Mouse (Mus musculus) lung, postnatal 36 days (tissue): ENCODE measurements at regions not wholly inside any gene's neighbourhood (a gene's known extent, or its start where the extent isn't known, plus 50 kb on each side); places are given as distances from the start of the nearest gene placed in this dataset.

ENCODE experiments used
- DNase-seq: peaks from one replicate; pipeline ENCODE4 v3.0.0; 2022; ENCODE audit warnings: mixed read lengths

DNA sequence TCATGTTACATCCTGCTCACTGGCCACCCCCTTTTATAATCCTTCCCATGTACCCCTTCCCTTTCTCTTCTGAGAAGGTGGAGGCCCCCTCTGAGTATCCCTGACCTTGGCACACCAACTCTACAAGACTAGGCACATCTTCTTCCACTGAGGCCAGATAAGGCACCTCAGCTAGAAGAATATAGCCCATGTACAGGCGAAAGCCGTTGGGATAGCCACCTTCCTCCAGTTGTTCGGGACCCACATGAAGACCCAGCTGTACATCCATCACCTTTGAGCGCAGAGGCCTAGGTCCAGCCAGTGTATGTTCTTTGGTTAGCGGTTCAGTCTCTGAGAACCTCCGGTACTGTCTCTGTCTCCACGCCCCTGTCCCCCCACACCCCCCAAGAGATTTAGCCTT lies 189.9 kb downstream of the Spry2 start:
- no peak for DNase-seq

DNA sequence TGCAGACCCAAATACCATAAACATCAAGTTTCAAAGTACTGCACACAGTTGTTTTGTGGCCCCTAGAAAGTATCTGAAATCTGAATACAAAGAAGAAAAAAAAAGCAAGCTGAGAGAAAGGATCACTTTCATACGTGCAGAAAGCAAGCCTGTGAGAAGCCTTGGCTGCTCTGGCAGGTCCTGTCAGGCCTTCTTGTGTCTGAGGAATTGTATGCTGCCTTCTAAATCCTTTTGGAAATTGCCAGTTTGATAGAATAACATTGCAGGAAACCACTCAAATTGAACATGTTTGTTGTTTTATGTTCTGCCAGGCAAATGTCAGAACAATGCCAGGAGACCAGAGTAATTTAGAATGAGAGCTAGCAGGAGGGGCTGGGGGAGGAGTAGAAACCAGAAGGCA lies 198.0 kb downstream of the Spry2 start:
- no peak for DNase-seq

DNA sequence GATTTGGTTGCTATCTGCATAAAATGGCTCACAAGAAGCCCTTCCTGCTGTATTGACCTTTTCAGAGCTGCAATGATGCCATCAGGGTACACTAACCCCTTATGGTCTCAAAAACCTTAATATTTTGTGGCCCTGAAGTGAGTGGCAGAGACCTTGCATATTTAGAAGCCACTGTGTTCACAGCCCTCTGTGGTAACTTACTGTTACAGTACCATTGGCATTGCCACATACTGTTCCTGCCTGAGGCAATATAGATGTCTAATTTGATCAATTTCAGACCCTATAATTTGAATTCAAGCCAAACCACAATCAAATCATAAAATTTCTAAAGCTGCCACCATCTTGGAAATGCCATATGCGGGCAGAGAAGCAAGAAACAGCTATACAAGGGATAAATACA lies 198.5 kb downstream of the Spry2 start:
- no peak for DNase-seq

DNA sequence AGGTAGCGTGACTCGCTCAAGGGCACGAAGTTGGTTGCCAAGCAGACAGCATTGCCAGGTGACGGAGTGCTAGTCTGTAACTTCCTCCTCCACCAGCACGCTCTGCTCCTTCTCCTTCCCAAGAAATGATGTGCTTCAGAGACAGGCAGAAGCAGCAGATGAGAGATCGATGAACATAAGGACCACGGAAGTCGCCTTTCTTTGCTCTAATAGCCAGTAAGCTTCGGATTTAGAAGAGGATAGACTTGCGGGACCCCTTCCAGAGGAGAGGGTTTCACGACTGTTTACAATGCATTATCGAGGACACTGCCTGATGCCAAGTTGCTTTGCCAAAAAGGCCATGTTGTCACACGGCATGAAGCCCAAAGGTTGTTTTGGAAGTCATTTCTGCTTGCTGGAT lies 199.2 kb downstream of the Spry2 start:
- no peak for DNase-seq

DNA sequence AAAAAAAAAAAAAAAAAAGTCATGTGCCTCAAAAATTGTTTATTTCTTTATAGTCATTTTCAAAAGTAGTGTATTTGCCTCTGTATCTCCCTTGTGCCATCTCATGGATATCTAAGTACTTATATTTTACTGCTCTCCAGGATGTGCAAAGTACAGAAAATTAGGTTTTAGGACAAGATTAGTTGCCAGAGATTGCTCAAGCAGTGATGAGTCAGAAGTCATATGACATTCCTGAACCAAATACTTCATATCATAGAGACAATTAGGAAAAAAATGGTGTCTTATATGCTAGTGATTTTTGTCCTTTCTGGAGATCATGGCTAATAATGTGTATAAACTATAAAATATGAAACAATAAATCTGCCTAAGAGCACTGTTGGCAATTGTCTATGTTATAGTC lies 201.7 kb downstream of the Spry2 start:
- DNase-seq: no peak

DNA sequence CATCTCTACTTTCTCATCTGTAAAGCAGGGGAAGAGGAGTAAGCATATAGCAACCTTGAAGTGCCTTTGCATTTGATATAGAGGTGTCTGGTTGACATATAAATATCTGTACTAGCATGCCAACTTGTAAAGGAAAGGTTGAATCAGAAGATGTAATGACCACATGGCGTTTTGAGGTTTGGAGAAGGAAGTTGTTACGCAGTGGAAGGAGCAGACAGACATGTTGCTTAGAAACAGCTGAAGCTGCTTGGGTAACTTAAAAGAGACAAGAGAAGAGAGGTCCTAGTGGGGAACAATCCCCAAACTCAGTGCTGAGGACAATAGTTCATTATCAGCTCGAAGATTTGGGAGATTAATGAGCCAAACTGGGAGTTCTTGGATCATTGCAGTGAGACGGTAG lies 202.9 kb downstream of the Spry2 start:
- no peak for DNase-seq

DNA sequence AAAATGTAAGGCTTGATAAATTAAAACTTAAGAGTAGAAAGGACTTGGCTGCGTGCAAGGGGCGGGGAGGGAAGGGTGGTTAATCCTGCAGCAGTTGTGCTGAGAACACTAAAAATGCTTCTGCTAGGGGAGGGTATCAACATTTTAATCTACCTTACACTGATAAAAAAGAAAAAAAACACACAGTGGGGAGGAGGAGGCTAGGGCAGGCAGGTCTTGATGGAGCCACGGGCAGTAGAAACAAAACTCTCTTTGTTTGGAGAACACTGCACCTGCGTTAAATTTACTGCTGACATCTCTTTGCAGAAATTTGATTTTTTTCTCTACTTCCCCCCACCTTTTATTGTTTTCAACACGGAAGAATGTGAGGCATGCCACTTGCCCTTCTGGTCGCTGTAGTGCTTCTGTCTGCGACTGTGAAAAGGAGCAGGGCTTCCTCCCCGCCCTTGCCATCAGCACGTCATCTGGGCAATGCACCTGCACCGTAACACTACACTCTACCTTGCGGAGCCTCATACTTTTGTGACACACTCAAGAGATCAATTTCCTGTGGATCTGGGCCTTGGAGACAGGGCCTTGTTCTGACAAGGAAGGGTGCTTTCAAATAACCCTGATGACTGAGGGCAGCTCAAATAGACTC lies 211.7 kb downstream of the Spry2 start:
- DNase-seq: peak; percentile 23

DNA sequence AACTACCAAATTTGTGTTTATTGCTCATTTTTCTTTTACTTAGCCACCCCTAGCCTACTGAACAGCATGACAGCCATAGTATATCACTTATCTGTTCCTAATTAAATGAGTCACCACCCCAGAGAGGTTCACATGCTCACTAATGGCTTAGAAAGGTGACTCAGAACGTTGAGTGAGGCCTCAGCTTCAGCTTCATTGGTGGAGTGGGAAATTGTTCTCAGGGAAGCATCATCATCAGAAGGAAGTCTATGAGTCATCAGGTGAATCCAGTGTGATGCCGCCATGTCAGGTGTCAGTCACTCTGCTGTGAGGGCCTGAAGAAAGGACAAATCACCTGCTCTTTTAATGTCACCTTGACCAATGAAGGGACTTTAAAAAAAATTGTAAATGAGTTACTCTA lies 212.3 kb downstream of the Spry2 start:
- no peak for DNase-seq

DNA sequence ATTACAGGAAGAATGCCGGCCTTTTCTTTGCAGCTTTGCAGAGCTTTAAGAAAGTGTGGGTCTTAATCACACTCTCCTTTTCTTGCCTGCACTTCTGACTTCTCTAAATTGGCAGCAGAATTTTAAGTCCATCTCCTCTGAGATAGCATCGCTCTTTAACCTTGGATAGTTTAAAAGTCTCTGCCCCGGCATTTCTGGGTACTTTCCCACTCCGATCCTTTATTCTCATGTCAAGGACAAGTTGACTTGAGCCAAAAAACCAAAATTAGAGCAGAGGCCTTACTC lies 220.0 kb downstream of the Spry2 start:
- no peak for DNase-seq

DNA sequence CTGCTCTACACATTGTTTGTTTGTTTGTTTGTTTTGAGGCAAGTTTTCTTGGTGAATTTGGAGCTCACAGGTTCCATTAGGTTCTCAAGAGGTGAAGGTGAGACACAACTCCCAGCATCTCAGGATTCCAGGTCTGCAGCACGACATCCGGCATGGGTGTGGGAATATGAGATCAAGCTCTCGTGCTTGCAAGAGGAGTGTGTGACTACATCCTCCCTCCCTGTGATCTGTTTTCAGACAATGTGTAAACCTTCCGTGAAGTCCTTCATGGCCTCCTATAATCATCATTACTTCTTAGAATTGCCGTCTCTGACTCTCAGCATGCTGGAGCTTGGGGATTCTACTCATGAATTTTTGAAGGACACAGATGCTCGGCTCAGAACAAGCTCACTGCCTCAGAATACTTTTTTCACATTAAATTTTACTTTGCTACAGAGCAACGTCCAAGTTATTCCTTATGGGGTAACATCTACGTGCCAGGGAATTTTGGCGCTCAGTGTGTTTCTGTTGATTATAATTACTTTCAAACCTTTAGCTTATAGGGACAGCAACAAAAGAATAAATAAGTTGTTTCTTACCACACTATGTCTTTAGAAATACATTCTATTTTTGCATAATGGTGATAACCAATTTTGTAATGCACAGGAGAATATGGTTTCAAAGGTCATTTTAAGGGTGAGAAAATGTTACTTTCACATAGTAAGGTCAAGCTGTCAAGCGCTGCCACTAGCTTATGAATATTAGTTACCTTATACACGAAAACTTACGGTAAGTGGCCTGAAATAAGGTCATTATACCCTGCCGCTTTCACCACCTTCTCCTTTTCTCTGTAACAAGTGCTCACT lies 220.6 kb downstream of the Spry2 start:
- DNase-seq: peak; percentile 35

DNA sequence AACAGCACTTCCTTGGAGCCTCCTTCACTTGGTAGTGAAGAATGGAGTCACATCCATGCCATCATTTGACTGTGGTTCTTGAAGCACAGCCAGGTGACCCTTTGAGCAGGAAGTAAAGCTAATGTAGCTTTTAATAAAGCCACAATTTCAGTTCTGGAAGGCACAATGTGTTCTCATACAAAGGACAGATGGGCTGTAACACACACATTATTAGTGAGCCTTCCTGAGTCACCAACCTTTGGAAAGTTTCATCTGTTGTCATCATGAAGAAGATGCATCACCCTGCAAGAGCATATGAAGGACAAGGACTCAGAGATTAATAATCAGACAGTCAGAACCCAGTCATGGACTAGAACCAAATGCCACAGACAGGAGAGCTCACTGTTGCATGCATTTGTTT lies 221.6 kb downstream of the Spry2 start:
- DNase-seq: no peak

DNA sequence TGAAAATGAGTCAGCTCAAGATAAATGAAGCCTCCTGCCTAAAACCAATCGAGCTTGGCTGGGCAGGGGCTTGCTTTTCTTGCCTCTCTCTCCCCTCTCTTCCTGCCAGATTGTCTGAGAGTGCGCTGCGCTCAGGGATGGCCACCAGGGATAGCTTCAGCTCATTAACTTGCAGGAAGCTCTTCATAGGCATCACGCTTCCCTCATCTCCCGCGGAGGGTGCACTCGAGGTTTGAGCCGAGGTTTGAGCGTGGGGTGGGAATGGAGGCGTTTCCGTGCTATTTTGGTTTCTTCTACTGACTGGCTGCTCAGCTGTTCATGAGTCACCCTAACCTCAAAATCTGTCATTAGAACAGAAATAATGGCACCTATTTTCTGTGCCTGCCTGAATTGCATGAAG lies 227.7 kb downstream of the Spry2 start:
- DNase-seq: peak; percentile 10

DNA sequence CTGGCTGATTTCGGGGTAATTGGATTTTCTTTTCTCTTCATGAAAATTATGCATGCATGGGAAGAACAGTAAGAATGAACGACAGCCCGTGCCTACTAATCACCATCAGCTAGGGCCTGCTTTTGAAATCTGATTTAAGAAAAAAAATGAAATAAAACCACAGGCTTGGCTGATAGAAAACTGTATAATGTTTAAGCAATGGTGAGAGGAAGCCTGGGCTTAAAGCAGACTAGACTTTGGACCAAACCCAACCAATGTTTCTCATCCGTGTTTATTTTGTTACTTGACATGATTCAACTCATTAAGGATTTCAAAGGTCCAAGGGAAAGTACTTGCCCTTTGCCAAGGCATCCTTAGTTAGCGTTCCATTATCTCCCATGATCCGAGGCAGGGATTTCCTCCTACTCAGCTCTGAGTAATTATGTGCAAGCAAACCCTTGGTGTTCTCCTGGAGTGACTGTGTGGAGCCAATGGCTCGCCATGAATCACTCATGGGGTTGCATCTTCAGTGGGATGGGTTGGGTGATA lies 231.9 kb downstream of the Spry2 start:
- no peak for DNase-seq

DNA sequence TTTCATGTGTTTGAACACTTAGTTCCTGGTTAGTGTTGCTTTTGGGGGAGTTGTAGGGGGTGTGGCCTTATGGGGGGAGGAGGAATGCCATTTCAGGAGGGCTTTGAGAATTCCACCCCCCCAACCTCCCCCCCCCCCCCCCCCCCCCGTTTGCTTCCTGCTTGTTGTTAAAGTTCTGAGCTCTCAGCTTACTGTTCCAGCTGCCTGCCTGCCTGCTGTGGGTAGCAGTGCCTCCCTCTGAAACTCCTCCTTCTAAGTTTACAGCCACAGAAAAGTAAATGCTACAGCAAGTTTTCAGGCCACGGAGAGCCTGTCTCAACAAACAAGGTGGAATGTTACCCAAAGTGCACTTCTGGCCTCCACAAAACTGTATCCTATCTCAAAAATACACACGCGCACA lies 233.1 kb downstream of the Spry2 start:
- DNase-seq: no peak

DNA sequence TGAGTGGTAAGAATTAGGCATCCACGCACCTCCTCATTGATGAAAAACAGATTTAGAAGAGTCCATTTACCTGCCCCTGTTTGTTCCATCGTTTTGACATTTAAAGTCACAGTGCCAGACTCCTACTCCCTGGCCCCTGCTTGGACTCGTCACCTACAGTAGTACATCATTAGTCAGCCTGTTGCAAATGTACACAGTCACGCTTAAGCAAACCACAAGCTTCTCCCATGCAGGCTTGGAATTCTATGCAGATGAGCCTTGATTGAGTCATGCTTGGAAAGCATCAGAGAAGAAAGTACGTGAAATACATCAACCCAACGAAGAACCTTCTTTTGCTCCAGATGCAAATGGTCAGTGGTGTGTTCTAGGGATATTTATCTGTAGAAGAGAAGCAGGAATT lies 233.8 kb downstream of the Spry2 start:
- no peak for DNase-seq

DNA sequence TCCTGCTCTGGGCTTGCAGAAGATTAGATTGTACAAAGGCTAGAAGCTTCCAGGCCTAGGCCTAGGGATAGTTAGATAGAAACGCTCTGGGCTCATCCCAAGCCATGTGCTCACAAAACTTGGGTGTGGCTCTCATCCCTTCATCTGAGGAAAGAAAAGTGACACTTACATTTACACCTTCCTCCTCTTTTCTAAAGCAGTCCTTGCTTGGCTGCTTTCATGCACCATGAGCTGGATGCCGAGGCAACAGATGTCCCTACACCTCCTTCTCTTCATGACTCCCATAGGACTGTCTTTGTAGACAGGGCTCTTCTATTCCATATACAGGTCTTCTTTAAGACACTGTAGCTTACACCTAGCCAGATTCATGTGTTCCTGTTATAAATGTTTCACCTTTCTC lies 238.3 kb downstream of the Spry2 start:
- no peak for DNase-seq

DNA sequence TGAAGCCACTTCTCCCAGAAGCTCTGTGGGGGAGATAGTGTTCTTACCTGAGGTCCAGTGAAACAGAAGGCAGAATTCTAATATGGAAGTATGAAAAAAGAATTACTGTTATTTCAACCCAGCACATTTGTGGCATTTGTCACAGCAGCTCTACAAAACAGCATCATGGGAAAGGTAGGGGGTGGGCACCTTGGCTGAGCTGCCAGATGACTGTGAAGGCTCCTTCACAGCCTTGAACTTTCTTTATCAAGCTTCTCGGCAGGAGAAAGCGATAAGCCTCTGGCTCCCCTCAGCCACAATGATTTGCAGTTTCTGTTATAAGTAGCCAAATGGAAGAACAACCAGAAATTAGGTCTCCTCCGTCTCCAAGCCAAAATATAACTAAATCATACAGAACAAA lies 249.5 kb downstream of the Spry2 start:
- DNase-seq: no peak

DNA sequence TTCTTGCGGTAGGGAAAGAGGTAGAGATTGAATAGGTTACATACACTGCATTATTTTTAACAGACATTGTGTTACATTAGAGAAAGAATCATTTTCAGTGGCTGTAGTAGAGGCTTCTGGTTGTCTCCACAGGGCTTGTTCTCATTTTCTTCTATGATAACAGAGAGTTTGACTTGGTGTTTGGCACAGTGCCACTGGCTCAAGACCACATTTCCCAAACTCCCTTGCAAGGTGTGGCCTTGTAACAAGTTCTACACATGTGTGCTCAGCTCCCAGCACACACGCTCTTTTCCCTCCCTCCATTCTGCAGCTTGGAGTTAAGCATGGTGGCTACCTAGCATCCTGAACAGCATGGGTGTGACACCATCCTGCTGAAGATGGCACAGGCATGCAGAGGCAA lies 252.2 kb downstream of the Spry2 start:
- DNase-seq: no peak

DNA sequence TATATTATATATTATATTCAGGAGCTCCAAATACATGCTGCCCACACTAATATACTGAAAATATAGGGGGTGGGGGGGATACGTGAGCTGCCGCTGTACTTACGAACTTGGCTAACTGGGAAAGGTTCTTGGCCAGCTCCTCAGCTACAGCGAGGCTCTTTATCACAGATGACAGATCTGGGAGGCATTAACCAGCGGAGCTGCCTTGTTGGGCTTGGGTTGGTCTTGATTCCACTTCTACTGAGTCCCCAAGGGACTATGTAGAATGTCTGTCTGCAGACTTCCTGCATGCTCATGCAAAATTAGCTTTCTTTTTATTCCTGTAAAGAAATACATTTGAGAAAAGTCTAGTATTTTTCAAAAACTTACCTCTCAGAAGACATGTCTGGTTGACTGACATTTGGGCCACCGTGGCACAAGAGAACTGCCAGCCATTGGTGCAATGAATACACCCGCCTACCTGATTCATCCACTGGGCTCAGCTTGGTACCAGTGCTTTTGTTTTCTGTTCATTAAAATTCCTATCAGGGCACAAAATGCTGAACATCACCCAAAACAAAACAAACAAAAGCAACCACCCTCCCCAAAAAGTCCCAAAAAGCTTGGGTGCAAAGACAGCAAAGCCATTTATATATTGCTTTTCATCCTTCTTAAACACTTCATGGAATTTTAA lies 253.2 kb downstream of the Spry2 start:
- no peak for DNase-seq

DNA sequence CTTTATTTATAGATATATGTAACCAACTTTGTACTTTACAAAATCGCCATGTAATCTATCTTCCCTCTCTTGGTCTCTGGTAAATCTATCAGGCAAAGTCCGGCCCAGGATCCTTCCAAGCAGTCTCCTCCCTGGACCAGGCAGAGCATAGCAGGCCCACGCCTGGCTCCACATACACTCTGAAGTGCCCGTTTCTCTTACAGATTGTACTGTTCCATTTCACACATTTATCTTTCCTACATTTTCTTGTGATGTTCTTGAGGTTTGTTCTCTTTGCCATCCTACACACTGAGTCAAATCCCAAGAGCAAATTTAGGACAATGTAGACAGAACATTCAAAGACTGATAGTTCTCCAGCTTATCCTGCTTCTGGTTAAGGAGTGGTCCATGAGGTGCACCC lies 264.3 kb downstream of the Spry2 start:
- DNase-seq: no peak

DNA sequence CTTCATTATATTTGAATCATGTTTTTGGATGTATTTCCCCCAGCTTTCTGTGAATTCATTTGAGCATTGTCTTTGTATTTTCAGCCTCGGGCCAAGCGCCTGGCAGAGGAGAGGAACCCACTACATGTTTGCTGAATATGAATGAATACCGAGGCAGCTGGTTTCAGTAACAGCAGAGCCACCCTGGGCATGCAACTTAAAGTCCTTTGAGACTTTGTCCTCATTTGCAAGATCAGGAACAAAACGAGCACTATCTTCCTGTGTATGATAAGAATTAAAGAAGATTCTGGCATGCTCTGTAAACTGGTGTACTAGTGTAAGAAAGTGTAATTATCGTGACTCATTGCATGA lies 265.0 kb downstream of the Spry2 start:
- no peak for DNase-seq

DNA sequence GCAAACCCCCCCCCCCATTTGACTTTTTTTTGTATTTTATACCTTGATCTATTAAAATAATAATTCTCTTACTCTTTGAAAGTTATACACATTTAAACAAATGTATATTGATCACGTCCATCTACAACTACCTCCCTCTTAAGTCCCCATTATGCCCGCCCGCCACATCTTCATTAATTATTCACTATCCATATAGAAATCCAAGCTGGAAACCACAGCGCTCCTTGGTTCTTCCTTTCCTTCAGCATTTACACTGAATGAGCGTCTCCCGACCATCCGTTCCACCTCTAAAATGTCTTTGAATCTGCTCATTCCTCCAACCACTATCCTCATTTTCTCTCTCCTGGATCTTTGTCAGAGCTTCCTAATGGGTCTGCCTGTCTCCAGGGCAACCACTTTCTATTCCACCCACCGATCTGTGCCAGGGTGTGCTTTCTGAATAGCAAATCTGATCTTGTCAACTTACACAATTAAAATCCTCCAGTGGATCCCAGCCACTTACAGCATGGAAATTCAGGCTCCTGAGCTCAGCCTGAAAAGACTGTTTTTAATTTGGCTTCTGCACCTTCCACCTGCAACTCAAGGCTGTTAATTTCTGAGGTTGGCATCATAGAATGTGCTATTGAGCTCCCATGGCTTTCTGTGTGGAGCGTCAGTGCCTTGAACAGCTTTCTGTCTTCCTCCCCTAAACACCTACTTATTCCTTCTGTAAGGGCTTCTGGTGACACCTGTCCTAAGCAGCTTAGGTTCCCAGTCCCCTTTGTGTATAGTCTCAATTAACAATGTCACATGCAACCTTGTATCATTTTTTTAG lies 265.5 kb downstream of the Spry2 start:
- no peak for DNase-seq

DNA sequence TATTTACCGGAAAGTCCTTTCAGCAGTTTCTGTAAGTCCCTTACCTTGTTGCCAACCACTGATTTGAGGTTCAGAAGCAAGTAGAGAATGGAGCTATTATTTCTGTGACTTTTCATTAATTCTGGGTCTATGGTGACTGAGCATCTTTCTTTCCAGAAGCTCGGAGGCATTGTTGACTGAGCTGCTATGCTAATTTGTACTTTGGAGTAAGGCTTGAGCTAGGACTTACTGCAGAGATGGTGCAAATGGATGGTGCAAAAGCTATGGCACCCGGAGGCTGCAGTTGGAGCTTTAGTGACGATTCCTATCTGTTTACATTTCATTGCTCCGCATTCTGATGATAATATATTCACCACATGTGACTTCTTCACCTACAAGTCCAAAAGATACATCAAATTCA lies 266.2 kb downstream of the Spry2 start:
- DNase-seq: no peak
